Mouse (Mus musculus): ENCODE results near the gene Lasp1. TPM values are rescaled to one million over a fixed set of nuclear protein-coding genes. Genes with fewer than 3 reads are reported as not detected.

The Lasp1 gene
- polyA plus RNA-seq, 1 experiment from 2014 or later: 87.7 TPM

DNA sequence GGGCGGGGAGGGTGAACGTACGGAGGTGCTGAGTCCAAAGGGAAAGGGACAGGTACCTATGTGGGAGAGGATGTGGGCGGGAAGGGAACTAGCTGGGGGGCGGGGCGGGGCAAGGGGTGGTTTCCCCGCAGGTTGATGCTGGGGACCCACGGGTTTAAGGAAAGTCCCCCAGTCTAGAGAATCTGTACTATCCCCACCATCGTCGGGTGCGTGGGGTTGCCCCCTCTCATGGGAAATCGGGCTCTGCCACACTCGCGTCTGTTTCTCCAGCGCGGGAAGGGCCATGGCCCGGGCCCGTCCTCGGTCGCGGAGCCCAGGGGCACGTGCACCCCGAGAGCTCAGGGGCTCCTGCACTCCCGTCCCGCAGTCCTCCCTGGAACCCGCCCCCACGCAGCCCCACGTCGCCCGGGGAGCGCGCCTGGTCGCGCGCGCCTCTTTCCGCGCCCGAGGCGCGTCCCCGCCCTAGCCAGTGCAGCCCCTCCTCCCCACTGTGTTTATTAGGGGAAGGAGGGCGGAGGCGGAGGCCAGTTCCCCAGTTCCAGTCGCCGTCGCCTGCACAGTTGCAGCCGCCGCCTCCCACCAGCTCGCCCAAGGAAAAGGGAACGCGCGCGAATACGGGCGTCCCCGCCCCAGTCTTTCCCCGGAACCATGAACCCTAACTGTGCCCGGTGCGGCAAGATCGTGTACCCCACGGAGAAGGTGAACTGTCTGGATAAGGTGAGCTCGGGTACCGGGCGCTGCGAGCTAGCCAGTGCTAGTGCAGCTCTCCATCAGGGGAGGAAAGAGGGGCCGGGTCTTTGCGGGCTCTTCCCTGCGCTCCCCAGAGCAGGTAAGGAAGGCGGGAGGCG lies 570 bp downstream of the Lasp1 start:
- peak overlapping the region; percentile 84 for H3K4me3 ChIP-seq (replicated peaks; ENCODE audit: low read depth, low read length)
- peaks cover 22% of the 10 kb centered on the region for H3K4me1 ChIP-seq (replicated peaks; ENCODE audit: insufficient read depth, low read length)
- WGBS: under 1% methylated on average over 71 of the region's 71 CpGs
- no peaks in the 10 kb centered on the region for H3K27me3 ChIP-seq (ENCODE audit: insufficient read depth, low read length)
- H3K9me3 ChIP-seq (replicated peaks; ENCODE audit: low read length): no peaks in the 10 kb centered on the region
- peak overlapping the region; percentile 82 for H3K9ac ChIP-seq (ENCODE audit: low read depth, low read length)
- H3K27ac ChIP-seq: peak overlapping the region; percentile 93
- TF ChIP-seq CTCF (IDR thresholded peaks at IDR 0.05; ENCODE audit: low read depth): no peak
- H3K36me3 ChIP-seq (ENCODE audit: insufficient read depth, low read length): no peaks in the 10 kb centered on the region
- DNase-seq (ENCODE audit: low spot score) (peak; percentile 93), ATAC-seq (replicated peaks; ENCODE audit: low FRiP score, low read depth) (peak; percentile 61)
- H3K4me2 ChIP-seq (ENCODE audit: low read length): peak overlapping the region; percentile 81

DNA sequence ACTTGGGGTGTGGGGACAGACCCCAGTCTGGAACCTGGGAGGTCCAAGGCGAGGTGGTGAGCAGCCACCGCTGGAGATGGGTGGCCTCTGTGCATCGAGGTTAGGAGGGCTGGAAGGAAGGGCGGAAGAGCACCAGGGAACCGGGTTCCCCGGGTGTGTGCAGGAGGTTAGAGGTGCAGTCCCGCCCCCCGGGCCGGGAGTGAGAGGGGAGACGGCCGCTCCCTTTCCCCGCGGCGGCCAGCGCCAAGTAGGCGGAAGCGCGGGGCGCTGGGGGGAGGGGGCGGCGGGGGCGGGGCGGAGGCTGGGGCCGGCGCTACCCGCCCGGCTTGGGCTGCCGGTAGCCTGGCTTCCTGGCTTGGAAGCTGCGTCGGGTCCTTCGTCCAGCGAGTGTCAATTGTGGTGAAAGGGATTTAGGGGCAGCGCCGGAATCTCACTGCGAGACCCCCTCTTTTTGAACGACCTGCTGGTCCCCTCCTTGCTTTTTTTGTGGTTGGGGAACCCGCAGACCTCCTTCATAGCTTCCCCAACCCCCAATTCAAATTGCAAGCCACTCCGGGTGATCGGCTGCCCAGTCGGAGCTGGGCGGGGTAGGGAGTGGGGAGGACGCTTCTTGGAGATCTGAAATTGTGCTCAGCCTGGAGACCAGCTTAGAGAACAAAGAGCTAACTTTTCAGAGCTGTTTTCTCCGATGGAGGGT lies 1.3 kb downstream of the Lasp1 start:
- DNase-seq (ENCODE audit: low spot score) (peak; percentile 74), ATAC-seq (replicated peaks; ENCODE audit: low FRiP score, low read depth) (peak; percentile 71)
- Histone ChIP-seq H3K9me3 (replicated peaks; ENCODE audit: low read length) (no peaks in the 10 kb centered on the region), H3K27me3 (ENCODE audit: insufficient read depth, low read length) (no peaks in the 10 kb centered on the region), H3K9ac (ENCODE audit: low read depth, low read length) (peak overlapping the region; percentile 82), H3K4me1 (replicated peaks; ENCODE audit: insufficient read depth, low read length) (peaks cover 30% of the 10 kb centered on the region), H3K36me3 (ENCODE audit: insufficient read depth, low read length) (no peaks in the 10 kb centered on the region), H3K27ac (peak overlapping the region; percentile 93), H3K4me2 (ENCODE audit: low read length) (peak overlapping the region; percentile 81), H3K4me3 (replicated peaks; ENCODE audit: low read depth, low read length) (peak overlapping the region; percentile 84)
- TF ChIP-seq CTCF (IDR thresholded peaks at IDR 0.05; ENCODE audit: low read depth): no peak
- WGBS: under 1% methylated on average over 31 of the region's 43 CpGs

DNA sequence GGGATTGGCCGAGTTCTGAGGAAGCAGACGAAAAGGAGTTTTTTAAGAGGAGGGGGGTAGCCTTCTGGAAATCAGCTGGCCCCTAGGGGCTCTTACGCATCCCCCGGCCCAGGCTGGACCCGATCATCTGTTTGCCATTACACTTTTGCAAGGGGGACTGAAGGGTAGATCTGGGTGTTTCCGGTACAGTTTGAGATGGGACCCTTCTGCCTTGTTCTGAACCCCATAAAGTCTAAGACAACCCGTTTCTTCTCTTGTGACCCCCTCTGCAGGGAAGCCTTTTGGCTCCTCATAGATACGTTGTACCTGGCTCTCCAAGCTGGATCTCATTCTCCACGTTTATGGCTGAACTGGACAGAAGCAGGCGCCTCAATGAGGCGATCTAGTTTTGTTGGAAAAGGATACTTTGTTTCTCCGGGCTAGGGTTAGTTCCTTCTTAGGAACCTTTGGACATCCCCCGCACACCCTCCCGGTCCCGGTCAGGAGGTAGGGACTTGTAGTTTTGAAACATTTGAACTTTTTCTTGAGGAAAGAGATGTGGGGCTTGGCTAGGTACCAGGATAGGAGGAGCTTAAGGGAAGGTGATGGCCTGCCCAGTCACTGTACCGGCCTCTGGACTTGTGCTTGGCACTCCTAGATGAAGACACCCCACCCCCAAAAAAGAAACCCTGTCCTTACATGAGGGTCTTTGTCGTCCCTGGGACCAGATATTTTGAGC lies 2.0 kb downstream of the Lasp1 start:
- Histone ChIP-seq H3K4me3 (replicated peaks; ENCODE audit: low read depth, low read length) (peak overlapping the region; percentile 84), H3K27ac (peak overlapping the region; percentile 93), H3K4me2 (ENCODE audit: low read length) (peak overlapping the region; percentile 81), H3K27me3 (ENCODE audit: insufficient read depth, low read length) (no peaks in the 10 kb centered on the region), H3K9ac (ENCODE audit: low read depth, low read length) (peak overlapping the region; percentile 82), H3K4me1 (replicated peaks; ENCODE audit: insufficient read depth, low read length) (peaks cover 36% of the 10 kb centered on the region), H3K9me3 (replicated peaks; ENCODE audit: low read length) (no peaks in the 10 kb centered on the region), H3K36me3 (ENCODE audit: insufficient read depth, low read length) (no peaks in the 10 kb centered on the region)
- DNase-seq (ENCODE audit: low spot score) (peak; percentile 67), ATAC-seq (replicated peaks; ENCODE audit: low FRiP score, low read depth) (no peak)
- no peak for TF ChIP-seq CTCF (IDR thresholded peaks at IDR 0.05; ENCODE audit: low read depth)
- under 1% methylated on average over 17 of the region's 17 CpGs for WGBS

- peak overlapping the region; percentile 93 for H3K27ac ChIP-seq
- H3K36me3 ChIP-seq (ENCODE audit: insufficient read depth, low read length): no peaks in the 10 kb centered on the region
- peak overlapping the region; percentile 81 for H3K4me2 ChIP-seq (ENCODE audit: low read length)
- TF ChIP-seq CTCF (IDR thresholded peaks at IDR 0.05; ENCODE audit: low read depth): peak; percentile 62
- peaks cover 43% of the 10 kb centered on the region for H3K4me1 ChIP-seq (replicated peaks; ENCODE audit: insufficient read depth, low read length)
- H3K4me3 ChIP-seq (replicated peaks; ENCODE audit: low read depth, low read length): peak overlapping the region; percentile 84
- peak; percentile 67 for DNase-seq (ENCODE audit: low spot score)
- H3K9ac ChIP-seq (ENCODE audit: low read depth, low read length): peak overlapping the region; percentile 82; the same call in 1 of the 2 replicates
- H3K27me3 ChIP-seq (ENCODE audit: insufficient read depth, low read length): no peaks in the 10 kb centered on the region
- no peaks in the 10 kb centered on the region for H3K9me3 ChIP-seq (replicated peaks; ENCODE audit: low read length)
- no peak; the same call in 1 of the 2 replicates for ATAC-seq (replicated peaks; ENCODE audit: low FRiP score, low read depth)
- 21% methylated on average over 8 of the region's 8 CpGs for WGBS
Measured at GRCm38 (mm10) chr11:97801409-97802193, 2.8 kb downstream of the Lasp1 start.

- ATAC-seq (replicated peaks; ENCODE audit: low FRiP score, low read depth): no peak
- peaks cover 44% of the 10 kb centered on the region for H3K4me1 ChIP-seq (replicated peaks; ENCODE audit: insufficient read depth, low read length)
- H3K36me3 ChIP-seq (ENCODE audit: insufficient read depth, low read length): no peaks in the 10 kb centered on the region
- peak overlapping the region; percentile 81 for H3K4me2 ChIP-seq (ENCODE audit: low read length)
- H3K27ac ChIP-seq: peak overlapping the region; percentile 93; the same call in 1 of the 2 replicates
- H3K9me3 ChIP-seq (replicated peaks; ENCODE audit: low read length): no peaks in the 10 kb centered on the region
- H3K27me3 ChIP-seq (ENCODE audit: insufficient read depth, low read length): no peaks in the 10 kb centered on the region
- DNase-seq (ENCODE audit: low spot score): no peak
- 32% methylated on average over 1 of the region's 1 CpGs for WGBS
- no peak for TF ChIP-seq CTCF (IDR thresholded peaks at IDR 0.05; ENCODE audit: low read depth)
- H3K4me3 ChIP-seq (replicated peaks; ENCODE audit: low read depth, low read length): no peak overlapping the region
- no peak overlapping the region for H3K9ac ChIP-seq (ENCODE audit: low read depth, low read length)
Measured at GRCm38 (mm10) chr11:97802194-97802470, 3.3 kb downstream of the Lasp1 start.

All from kidney, postnatal 0 days (tissue).